Mouse (Mus musculus) regulatory T cell (primary cell): Measurements from ENCODE around the gene Med9.
"Not testable (repeated sequence)": the region's sequence is repeated elsewhere in the genome, so short reads cannot be mapped to it uniquely, and the experiment has no call there.

Source experiments
- in situ Hi-C: fragments of 300-600 bp; cut with MboI, MseI; formaldehyde crosslinking; loops from one replicate; pipeline ENCODE4 v1.15.1; 2025; ENCODE audit warnings: high pct_unique_total_duplicates

Med9 gene

DNA sequence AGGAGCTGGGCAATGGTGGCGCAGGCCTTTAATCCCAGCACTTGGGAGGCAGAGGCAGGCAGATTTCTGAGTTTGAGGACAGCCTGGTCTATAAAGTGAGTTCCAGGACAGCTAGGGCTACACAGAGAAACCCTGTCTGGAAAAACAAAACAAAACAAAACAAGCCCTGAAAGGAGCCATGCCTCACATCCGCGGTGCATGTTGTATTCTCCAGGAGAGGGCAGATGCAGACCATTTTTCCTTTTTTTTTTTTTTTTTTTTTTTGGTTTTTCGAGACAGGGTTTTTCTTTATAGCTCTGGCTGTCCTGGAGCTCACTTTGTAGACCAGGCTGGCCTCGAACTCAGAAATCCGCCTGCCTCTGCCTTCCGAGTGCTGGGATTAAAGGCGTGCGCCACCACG is 3.2 kb upstream of the Med9 start:
- in situ Hi-C loops = not testable (repeated sequence)

- in situ Hi-C loops = no loop called here
Measured at GRCm38 (mm10) chr11:59948401-59948767, 378 bp downstream of the Med9 start.

- in situ Hi-C loops = no loop called here
Measured at GRCm38 (mm10) chr11:59952892-59953291, 4.9 kb downstream of the Med9 start.

DNA sequence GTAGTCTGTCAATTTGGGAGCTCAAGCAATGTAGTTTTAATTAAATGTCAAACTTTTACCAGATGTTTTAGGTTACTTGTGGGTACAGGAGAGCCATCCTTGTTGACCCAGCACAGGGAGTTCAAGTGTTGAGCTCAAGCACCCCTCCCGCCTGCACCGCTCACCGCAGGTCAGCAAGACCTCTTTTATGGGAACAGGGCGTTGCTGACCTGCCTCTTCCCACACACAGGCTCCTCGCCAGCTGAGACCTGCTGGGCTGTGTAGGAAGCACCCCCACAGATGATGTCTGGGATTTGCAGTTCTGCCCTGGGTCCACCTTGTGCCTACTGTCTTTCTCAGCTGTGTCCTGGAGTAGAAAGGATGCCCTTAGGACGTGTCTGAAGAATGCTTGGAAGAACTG is 8.7 kb downstream of the Med9 start:
- in situ Hi-C loops = no loop called here

GRCm38 (mm10) chr11:59959453-59959852 is 11.4 kb downstream of the Med9 start:
- in situ Hi-C loops = no loop called here

DNA sequence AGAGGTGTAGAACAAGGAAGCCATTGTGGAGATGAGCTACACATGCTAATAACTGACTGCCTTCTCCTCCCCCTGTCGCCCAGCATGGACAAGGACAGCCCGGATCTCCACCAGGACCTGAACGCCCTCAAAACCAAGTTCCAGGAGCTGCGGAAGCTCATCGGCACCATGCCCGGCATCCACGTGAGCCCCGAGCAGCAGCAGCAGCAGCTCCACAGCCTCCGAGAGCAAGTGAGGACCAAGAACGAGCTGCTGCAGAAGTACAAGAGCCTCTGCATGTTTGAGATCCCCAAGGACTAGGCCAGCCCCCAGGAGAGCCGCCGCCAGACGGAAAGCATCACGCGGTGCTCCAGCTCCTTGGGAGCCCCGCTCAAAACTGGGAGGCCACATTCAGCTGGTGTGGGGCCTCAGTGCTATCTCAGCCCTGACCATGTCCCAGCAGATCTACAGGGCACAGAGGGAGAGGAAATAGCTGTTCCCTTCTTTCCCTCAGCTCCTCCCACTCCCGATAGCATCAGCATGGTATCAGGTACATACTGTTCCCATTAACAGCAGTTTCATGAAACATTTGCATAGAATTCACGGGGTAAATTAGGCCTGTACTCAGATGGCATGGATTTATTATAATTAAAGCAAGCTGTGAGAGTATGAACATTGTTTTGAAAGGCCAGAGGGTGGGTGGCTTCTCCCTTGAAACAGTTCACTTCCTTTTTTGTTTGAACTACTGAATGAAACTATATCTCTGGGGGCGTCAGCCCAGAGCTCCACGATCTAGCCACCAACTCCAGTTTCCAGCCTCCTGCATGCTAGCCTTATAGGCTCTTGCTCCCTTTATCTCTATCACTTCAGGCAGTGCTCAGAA is 12.7 kb downstream of the Med9 start:
- in situ Hi-C loops = loop anchor here (5.0 kb wide), 1 partner anchor 67 kb away; no protein-coding TSS in a partner anchor

DNA sequence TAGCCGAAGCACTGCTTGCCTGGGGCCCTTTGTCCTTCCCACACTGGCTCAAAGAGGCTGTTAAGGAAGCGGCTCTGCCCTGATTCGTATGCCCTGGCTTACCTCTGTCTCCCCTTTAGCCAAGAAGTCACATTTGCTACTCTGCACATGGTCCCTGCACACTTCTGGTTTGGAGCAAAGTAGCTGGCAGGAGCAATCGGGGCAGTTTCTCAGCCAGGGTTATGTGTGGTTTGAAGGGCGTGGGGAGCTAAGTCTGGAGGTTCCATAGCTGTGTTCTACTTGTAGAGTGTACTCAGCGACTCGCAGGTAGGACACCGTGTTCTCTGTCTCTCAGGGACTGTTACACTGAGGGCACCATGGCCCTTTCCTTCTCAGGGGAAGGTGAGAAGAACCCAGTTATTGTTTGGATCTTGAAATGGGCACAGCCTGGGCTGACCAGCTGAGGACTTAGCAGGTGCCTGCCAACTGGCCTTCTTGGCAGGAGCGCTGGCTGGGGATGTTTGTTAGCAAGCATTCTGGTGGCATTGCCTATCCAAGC is 13.4 kb downstream of the Med9 start:
- in situ Hi-C loops = loop anchor here (5.0 kb wide), 1 partner anchor 66 kb away; no protein-coding TSS in a partner anchor

- in situ Hi-C loops = loop anchor here (5.0 kb wide), 1 partner anchor 65 kb away; no protein-coding TSS in a partner anchor
Measured at GRCm38 (mm10) chr11:59962590-59962989, 14.6 kb downstream of the Med9 start.

GRCm38 (mm10) chr11:59963364-59964162 is 15.6 kb downstream of the Med9 start:
- in situ Hi-C loops = loop anchor here (5.0 kb wide), 1 partner anchor 64 kb away; no protein-coding TSS in a partner anchor

- in situ Hi-C loops = loop anchor here (5.0 kb wide), 1 partner anchor 63 kb away; no protein-coding TSS in a partner anchor
Measured at GRCm38 (mm10) chr11:59964163-59964758, 16.3 kb downstream of the Med9 start.

DNA sequence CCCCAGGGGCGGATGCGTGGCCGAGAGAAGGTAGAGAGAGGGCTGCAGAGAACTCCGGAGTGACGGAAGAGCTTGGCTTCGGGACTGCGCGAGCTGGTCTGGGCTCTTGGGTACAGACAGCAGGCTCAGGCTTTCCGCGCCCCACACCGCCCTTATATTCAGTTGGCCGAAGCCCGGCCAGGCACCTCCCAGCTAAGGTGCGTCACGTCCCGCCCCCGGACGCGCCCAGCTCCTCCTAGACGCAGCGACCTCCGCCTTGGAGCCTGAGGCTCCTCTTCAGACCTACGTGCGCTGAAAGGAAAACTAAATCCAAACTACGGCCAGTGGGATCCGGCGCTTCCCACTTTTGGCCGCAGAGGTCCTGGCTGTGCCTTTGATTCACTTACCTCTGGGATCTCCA is 16.8 kb downstream of the Med9 start, which contains the start of gene Rasd1:
Gene Rasd1, minus strand, starts transcription at position 127 of the 400 bp plus-strand sequence.
- in situ Hi-C loops = loop anchor here (5.0 kb wide), 1 partner anchor 62 kb away; no protein-coding TSS in a partner anchor

- in situ Hi-C loops = no loop called here
Measured at GRCm38 (mm10) chr11:59965227-59966101, 17.5 kb downstream of the Med9 start.

- in situ Hi-C loops = no loop called here
Measured at GRCm38 (mm10) chr11:59966102-59966483, 18.1 kb downstream of the Med9 start.

DNA sequence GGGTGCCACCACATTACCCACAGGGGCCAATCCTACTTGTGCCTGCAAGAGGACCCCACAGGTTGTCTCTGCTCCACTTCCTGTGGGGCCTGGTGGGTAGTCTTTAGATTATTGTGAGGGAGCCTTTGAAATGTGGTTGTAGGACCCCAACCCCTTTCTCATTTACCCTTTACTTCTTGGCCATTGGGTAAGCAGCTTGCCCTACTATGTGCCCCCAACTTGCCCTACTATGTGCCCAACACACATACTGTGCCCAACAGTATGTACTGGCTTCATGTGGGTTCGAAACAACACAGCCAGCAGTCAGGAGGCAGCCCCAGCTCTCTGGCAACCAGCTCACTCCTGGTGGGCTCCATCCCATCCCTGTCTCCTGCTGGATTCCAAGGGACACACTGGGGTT is 19.8 kb downstream of the Med9 start:
- in situ Hi-C loops = no loop called here

GRCm38 (mm10) chr11:59970780-59971179 is 22.8 kb downstream of the Med9 start:
- in situ Hi-C loops = no loop called here

GRCm38 (mm10) chr11:59971691-59972090 is 23.7 kb downstream of the Med9 start:
- in situ Hi-C loops = no loop called here

- in situ Hi-C loops = no loop called here
Measured at GRCm38 (mm10) chr11:59973389-59973788, 25.4 kb downstream of the Med9 start.

DNA sequence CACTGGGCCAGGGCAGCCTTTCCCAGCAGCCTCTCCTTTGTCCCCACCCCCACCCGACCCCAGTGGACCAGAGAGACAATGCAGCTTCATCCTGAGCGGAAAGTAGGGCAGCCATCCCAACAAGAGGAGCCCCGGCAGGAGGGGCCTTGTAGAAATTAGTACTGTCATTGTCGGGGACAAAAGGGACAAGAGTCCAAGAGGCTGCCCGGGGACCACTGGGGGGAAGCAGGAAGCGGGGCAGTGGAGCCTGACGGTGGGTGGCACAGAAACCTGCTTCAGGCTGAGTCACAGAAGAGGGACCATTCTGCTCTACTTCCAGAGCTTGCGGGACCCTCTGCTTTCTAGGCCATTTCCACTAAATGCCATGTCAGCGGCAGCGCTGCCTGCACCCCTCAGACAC is 27.2 kb downstream of the Med9 start:
- in situ Hi-C loops = no loop called here

GRCm38 (mm10) chr11:59977831-59978230 is 29.8 kb downstream of the Med9 start:
- in situ Hi-C loops = no loop called here

DNA sequence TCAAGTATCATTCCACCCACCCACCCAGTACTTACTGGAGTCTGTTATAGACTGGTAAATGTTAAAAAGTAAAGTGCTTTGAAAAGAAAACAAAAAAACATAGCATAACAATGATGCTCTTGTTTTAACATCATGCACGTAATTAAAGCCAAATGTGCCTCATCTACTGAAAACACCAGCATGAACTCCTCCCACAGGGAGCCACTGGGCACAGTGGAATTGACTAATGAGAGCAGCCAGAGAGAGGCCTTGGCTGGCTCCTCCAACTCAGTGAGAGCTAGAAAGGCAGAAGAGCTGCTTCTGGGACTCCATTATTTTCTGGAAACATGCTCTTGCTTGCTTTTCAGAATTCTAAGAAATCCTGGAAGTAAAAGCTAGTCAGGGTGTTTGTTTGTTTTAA is 41.4 kb downstream of the Med9 start:
- in situ Hi-C loops = no loop called here

DNA sequence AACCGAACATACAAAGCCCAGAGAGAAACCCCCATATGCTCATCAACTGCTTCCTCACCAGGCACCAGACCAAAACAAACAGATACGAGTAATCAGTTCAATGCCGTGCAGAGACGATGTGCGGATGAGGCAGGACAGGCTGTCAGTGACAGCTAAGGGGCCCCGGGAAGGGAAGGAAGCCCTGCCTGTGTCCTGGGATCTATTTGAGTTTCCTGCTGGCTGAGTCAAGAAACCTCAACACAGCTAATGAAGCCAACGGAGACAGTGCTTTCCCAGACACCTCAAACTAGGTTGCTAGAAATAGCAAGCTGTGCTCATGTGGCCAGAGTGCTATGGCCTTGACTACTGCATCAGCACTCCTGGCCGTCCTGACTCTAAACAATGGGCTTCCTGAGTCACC is 43.4 kb downstream of the Med9 start:
- in situ Hi-C loops = no loop called here
